Comparison of ENCODE assay signal across 32 mouse cellular contexts in genomic region chr17:50159816-50160215, GRCm38 (mm10). TPM values are rescaled to one million over a fixed set of nuclear protein-coding genes. Genes with fewer than 3 reads are reported as not detected.
DNase-seq lines count a peak whose midpoint lies in the region; ATAC-seq and TF ChIP-seq lines count a peak whose summit lies in the region.
"Had no signal": no experiment of that assay in that cellular context is flagged by ENCODE, and none has a peak within 500 bp of the region (broad histone marks: within the 10 kb centered on the region; RNA-seq: fewer than 3 reads in every experiment).

No protein-coding gene starts in this region.

- no peak overlapping the region for H3K9ac ChIP-seq in liver, embryonic 12.5 days
- H3K9ac ChIP-seq in liver, postnatal 0 days (replicated peaks), result no peak overlapping the region
- H3K9ac ChIP-seq: embryonic facial prominence, embryonic 12.5 days; forebrain, postnatal 0 days; heart, embryonic 15.5 days; lung, embryonic 15.5 days; midbrain, embryonic 12.5 days; neural tube, embryonic 12.5 days; stomach, embryonic 15.5 days had no signal

- TF ChIP-seq CTCF in liver, postnatal 0 days (IDR thresholded peaks at IDR 0.05; ENCODE audit: low read depth), result no peak
- no peak for TF ChIP-seq CTCF in bone marrow, adult 2 months (IDR thresholded peaks at IDR 0.05; ENCODE audit: control insufficient read depth, insufficient read depth, low read length)
- no peak for TF ChIP-seq CTCF in small intestine, adult 2 months (IDR thresholded peaks at IDR 0.05; ENCODE audit: extremely low read depth, insufficient read length, insufficient replicate concordance, low read depth, low read length)
- no peak for TF ChIP-seq CTCF in thymus, adult 2 months (IDR thresholded peaks at IDR 0.05; ENCODE audit: borderline replicate concordance, control insufficient read depth, extremely low read depth, insufficient read depth, low read length, poor library complexity)

- H3K27me3 ChIP-seq in liver, embryonic 12.5 days (replicated peaks), result no peaks in the 10 kb centered on the region
- H3K27me3 ChIP-seq in liver, postnatal 0 days (ENCODE audit: insufficient read depth, low read length), result no peaks in the 10 kb centered on the region
- H3K27me3 ChIP-seq in small intestine, adult 2 months (ENCODE audit: control insufficient read depth, insufficient read depth, low read length), result no peaks in the 10 kb centered on the region
- H3K27me3 ChIP-seq in thymus, adult 2 months (ENCODE audit: control insufficient read depth, insufficient read depth, low read length), result no peaks in the 10 kb centered on the region
- H3K27me3 ChIP-seq: embryonic facial prominence, embryonic 12.5 days; heart, embryonic 15.5 days; liver, embryonic 15.5 days; lung, embryonic 15.5 days; megakaryocyte, embryonic 14.5 days; midbrain, embryonic 12.5 days; neural tube, embryonic 12.5 days; stomach, embryonic 15.5 days had no signal

- H3K36me3 ChIP-seq in liver, embryonic 12.5 days, result peaks cover 10% of the 10 kb centered on the region
- H3K36me3 ChIP-seq in liver, postnatal 0 days (replicated peaks; ENCODE audit: insufficient read depth, low read length), result no peaks in the 10 kb centered on the region
- no peaks in the 10 kb centered on the region for H3K36me3 ChIP-seq in small intestine, adult 2 months (ENCODE audit: control insufficient read depth, insufficient read depth, low read length)
- H3K36me3 ChIP-seq in thymus, adult 2 months (ENCODE audit: control insufficient read depth, insufficient read depth, low read length), result peaks cover 8% of the 10 kb centered on the region
- H3K36me3 ChIP-seq: embryonic facial prominence, embryonic 12.5 days; liver, embryonic 15.5 days; lung, embryonic 15.5 days; midbrain, embryonic 12.5 days; neural tube, embryonic 12.5 days had no signal

- no peak for TF ChIP-seq EP300 in liver, postnatal 0 days (IDR thresholded peaks at IDR 0.05; ENCODE audit: low read depth)

- H3K4me3 ChIP-seq in liver, embryonic 12.5 days, result no peak overlapping the region
- H3K4me3 ChIP-seq in liver, postnatal 0 days (ENCODE audit: low read depth, low read length), result no peak overlapping the region
- H3K4me3 ChIP-seq in bone marrow, adult 2 months (replicated peaks; ENCODE audit: control insufficient read depth, low read depth, low read length), result no peak overlapping the region
- no peak overlapping the region for H3K4me3 ChIP-seq in small intestine, adult 2 months (ENCODE audit: low read depth, low read length)
- H3K4me3 ChIP-seq in thymus, adult 2 months (ENCODE audit: control insufficient read depth, insufficient read depth, low read length), result no peak overlapping the region
- H3K4me3 ChIP-seq: embryonic facial prominence, embryonic 12.5 days; heart, embryonic 10.5 days; heart, embryonic 15.5 days; liver, embryonic 15.5 days; lung, embryonic 15.5 days; megakaryocyte, embryonic 14.5 days; midbrain, embryonic 12.5 days; myocyte; neural tube, embryonic 12.5 days; stomach, embryonic 15.5 days had no signal

- DNase-seq in liver, postnatal 0 days, result no peak
- DNase-seq in A20 (ENCODE audit: low read depth, low spot score), result peak; percentile 75
- DNase-seq in ovary, postnatal 10 days (ENCODE audit: low spot score), result no peak
- no peak for DNase-seq in thymus, adult 2 months
- DNase-seq: adrenal gland, adult 2 months; adrenal gland, postnatal 36 days; cerebellum, adult 8-10 months; cerebellum, postnatal 25 days; embryo, embryonic 11 days; forebrain, postnatal 0 days; kidney, adult 2 months; kidney, postnatal 36 days; layer of hippocampus, postnatal 36 days; left cerebral cortex, postnatal 4 days; right cerebral cortex, postnatal 4 days; thymus, postnatal 25 days had no signal

- no peak for ATAC-seq in liver, embryonic 12.5 days
- ATAC-seq in liver, postnatal 0 days, result no peak
- ATAC-seq: activated CD4-positive, CD25-positive, alpha-beta regulatory T cell, adult 4 months; CD4-positive, CD25-positive, alpha-beta regulatory T cell, adult 4 months; forebrain, postnatal 0 days; hindbrain, embryonic 16.5 days had no signal

- 87% methylated on average over 6 of the region's 6 CpGs for WGBS in liver, embryonic 12.5 days (ENCODE audit: insufficient replicate concordance)
- WGBS in liver, postnatal 0 days (ENCODE audit: insufficient replicate concordance), result 75% methylated on average over 6 of the region's 6 CpGs
- 67% methylated on average over 6 of the region's 6 CpGs for WGBS in bone marrow, adult 2 months
- 86% methylated on average over 6 of the region's 6 CpGs for WGBS in small intestine, adult 2 months
- WGBS in thymus, adult 2 months, result 77% methylated on average over 6 of the region's 6 CpGs

- H3K4me1 ChIP-seq in liver, embryonic 12.5 days, result peaks cover 48% of the 10 kb centered on the region
- peaks cover 6% of the 10 kb centered on the region; the same call in 1 of the 2 replicates for H3K4me1 ChIP-seq in liver, postnatal 0 days (ENCODE audit: insufficient read depth)
- peaks cover 10% of the 10 kb centered on the region for H3K4me1 ChIP-seq in bone marrow, adult 2 months (ENCODE audit: control insufficient read depth, insufficient read depth, low read length)
- peaks cover 5% of the 10 kb centered on the region; the same call in 1 of the 2 replicates for H3K4me1 ChIP-seq in small intestine, adult 2 months (ENCODE audit: control insufficient read depth, insufficient read depth, insufficient read length, low read length)
- H3K4me1 ChIP-seq in thymus, adult 2 months (replicated peaks; ENCODE audit: control insufficient read depth, insufficient read depth, low read length), result peaks cover 19% of the 10 kb centered on the region
- H3K4me1 ChIP-seq: embryonic facial prominence, embryonic 12.5 days; lung, embryonic 15.5 days; midbrain, embryonic 12.5 days; neural tube, embryonic 12.5 days; stomach, embryonic 15.5 days had no signal

- no peak overlapping the region for H3K4me2 ChIP-seq in liver, embryonic 12.5 days
- no peak overlapping the region for H3K4me2 ChIP-seq in liver, postnatal 0 days (ENCODE audit: low read depth, low read length)
- H3K4me2 ChIP-seq: embryonic facial prominence, embryonic 12.5 days; heart, embryonic 15.5 days; lung, embryonic 15.5 days; midbrain, embryonic 12.5 days; neural tube, embryonic 12.5 days; stomach, embryonic 15.5 days had no signal

- TF ChIP-seq POLR2A in bone marrow, adult 2 months (IDR thresholded peaks at IDR 0.05; ENCODE audit: borderline replicate concordance, control insufficient read depth, low read depth, low read length), result no peak
- no peak for TF ChIP-seq POLR2A in small intestine, adult 2 months (IDR thresholded peaks at IDR 0.05; ENCODE audit: low read depth, low read length)
- no peak for TF ChIP-seq POLR2A in thymus, adult 2 months (IDR thresholded peaks at IDR 0.05; ENCODE audit: control insufficient read depth, extremely low read depth, insufficient read depth, low read length, poor library complexity)

- no peaks in the 10 kb centered on the region for H3K9me3 ChIP-seq in liver, embryonic 12.5 days (replicated peaks)
- H3K9me3 ChIP-seq in liver, postnatal 0 days (ENCODE audit: low read length), result no peaks in the 10 kb centered on the region; the same call in 1 of the 2 replicates
- H3K9me3 ChIP-seq: liver, embryonic 15.5 days; lung, embryonic 15.5 days; stomach, embryonic 15.5 days had no signal

- H3K27ac ChIP-seq in liver, embryonic 12.5 days, result 0 out of 2 replicates have a peak overlapping the region, but pooled peaks have one; percentile 18
- H3K27ac ChIP-seq in liver, postnatal 0 days (ENCODE audit: low read depth), result no peak overlapping the region
- H3K27ac ChIP-seq in bone marrow, adult 2 months (ENCODE audit: control insufficient read depth, insufficient read depth, low read depth, low read length, poor library complexity), result peak overlapping the region; percentile 48
- H3K27ac ChIP-seq in small intestine, adult 2 months (ENCODE audit: insufficient read depth, low read depth, low read length), result peak overlapping the region; percentile 18; the same call in 1 of the 2 replicates
- no peak overlapping the region for H3K27ac ChIP-seq in thymus, adult 2 months (ENCODE audit: control insufficient read depth, insufficient read depth, low read length)
- H3K27ac ChIP-seq: embryonic facial prominence, embryonic 12.5 days; heart, embryonic 10.5 days; heart, embryonic 15.5 days; lung, embryonic 15.5 days; midbrain, embryonic 12.5 days; neural tube, embryonic 12.5 days; stomach, embryonic 15.5 days had no signal

RNA-seq across cellular contexts. Expression of gene Rftn1, which starts 30.7 kb away (rescaled TPM):
- 9.8 and 11.0 TPM in 2 replicates for polyA plus RNA-seq in liver, embryonic 12.5 days (2016; fragmentation: Nextera tagmentation; extraction: Ambion mirVana)
- 5.0 and 6.0 TPM in 2 replicates for polyA plus RNA-seq in liver, postnatal 0 days (2015; fragmentation: Nextera tagmentation; extraction: Ambion mirVana)
- polyA plus RNA-seq in bone marrow, adult 2 months (2011; ENCODE audit: insufficient read depth, insufficient read length, low replicate concordance, missing spikeins), result 10.1 and 18.0 TPM in 2 replicates
- 6.5 and 24.7 TPM in 2 replicates for polyA plus RNA-seq in small intestine, adult 2 months (2012; rRNA removed)
- 102 and 163 TPM in 2 replicates for polyA plus RNA-seq in thymus, adult 2 months (2012; rRNA removed)

Comparison
In these comparisons a context has a peak if more than half of its experiments do, and no peak if none do; other contexts are left out.
1. H3K27ac ChIP-seq: peak in liver, embryonic 12.5 days (single experiment), bone marrow, adult 2 months (single experiment) and small intestine, adult 2 months (single experiment); none in liver, postnatal 0 days (single experiment) and thymus, adult 2 months (single experiment).